ENCODE assay signal across 20 mouse cellular contexts in the genomic region with DNA sequence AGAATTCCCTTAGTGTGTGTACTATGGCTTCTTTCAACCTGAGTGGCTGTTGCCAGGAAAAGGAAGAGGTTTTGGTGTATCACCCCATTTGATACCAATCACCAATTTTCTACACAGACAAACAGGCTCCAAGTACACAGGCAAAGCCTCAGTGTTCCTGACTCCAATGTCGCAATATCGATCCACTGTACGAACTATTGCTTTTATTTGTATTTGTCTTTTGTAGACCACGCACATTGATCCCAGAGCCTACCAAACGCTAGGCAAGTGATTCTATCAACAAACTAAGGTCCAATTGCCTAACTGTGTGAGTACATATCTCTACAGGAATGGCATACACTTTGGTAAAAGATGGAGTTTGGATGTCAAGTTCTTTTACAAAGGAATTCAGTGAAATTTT. TPM values are rescaled to one million over a fixed set of nuclear protein-coding genes. Genes with fewer than 3 reads are reported as not detected.
DNase-seq lines count a peak whose midpoint lies in the region; ATAC-seq and TF ChIP-seq lines count a peak whose summit lies in the region.
"Had no signal": no experiment of that assay in that cellular context is flagged by ENCODE, and none has a peak within 500 bp of the region (broad histone marks: within the 10 kb centered on the region; RNA-seq: fewer than 3 reads in every experiment).

No protein-coding gene starts in this region.

- no peak overlapping the region for H3K4me2 ChIP-seq in liver, embryonic 11.5 days
- H3K4me2 ChIP-seq in liver, postnatal 0 days (ENCODE audit: low read depth, low read length), result no peak overlapping the region

- ATAC-seq in liver, embryonic 11.5 days (replicated peaks; ENCODE audit: low FRiP score), result no peak
- ATAC-seq in liver, postnatal 0 days, result peak; percentile 56
- ATAC-seq: activated CD4-positive, CD25-positive, alpha-beta regulatory T cell, adult 4 months; CD4-positive, CD25-positive, alpha-beta regulatory T cell, adult 4 months; Patski had no signal

- peak; percentile 99 for DNase-seq in liver, adult 2 months (ENCODE audit: extremely low read depth, low read depth, low spot score)
- no peak for DNase-seq in liver, embryonic 11.5 days (ENCODE audit: low spot score)
- no peak for DNase-seq in liver, postnatal 0 days
- DNase-seq in liver, result no peak
- DNase-seq: adrenal gland, adult 2 months; adrenal gland, adult 8-10 months; adrenal gland, postnatal 10 days; adrenal gland, postnatal 14 days; adrenal gland, postnatal 25 days; adrenal gland, postnatal 36 days; B cell, adult 2 months; cerebellum, adult 11 months; cerebellum, adult 11-12 months; cerebellum, adult 18-20 months had no signal

- WGBS in liver, adult 2 months, result 36% methylated on average over 5 of the region's 5 CpGs
- WGBS in liver, embryonic 11.5 days, result 82% methylated on average over 5 of the region's 5 CpGs
- 55% methylated on average over 5 of the region's 5 CpGs for WGBS in liver, postnatal 0 days (ENCODE audit: insufficient replicate concordance)

- no peak for TF ChIP-seq EP300 in liver, postnatal 0 days (IDR thresholded peaks at IDR 0.05; ENCODE audit: low read depth)

- no peak for TF ChIP-seq POLR2A in liver, adult 2 months (IDR thresholded peaks at IDR 0.05; ENCODE audit: extremely low read depth, insufficient read depth, low read length)

- H3K27ac ChIP-seq in liver, adult 2 months (replicated peaks; ENCODE audit: insufficient read depth, low read depth, low read length), result no peak overlapping the region
- H3K27ac ChIP-seq in liver, embryonic 11.5 days (ENCODE audit: low read depth, low read length), result no peak overlapping the region
- H3K27ac ChIP-seq in liver, postnatal 0 days (ENCODE audit: low read depth), result no peak overlapping the region

- H3K79me2 ChIP-seq in liver, adult 2 months (ENCODE audit: control insufficient read depth, insufficient read depth, low read length), result no peaks in the 10 kb centered on the region

- no peak overlapping the region for H3K9ac ChIP-seq in liver, adult 2 months (ENCODE audit: low read depth, low read length)
- no peak overlapping the region for H3K9ac ChIP-seq in liver, embryonic 11.5 days (ENCODE audit: low read depth, low read length)
- no peak overlapping the region for H3K9ac ChIP-seq in liver, postnatal 0 days (replicated peaks)

- H3K9me3 ChIP-seq in liver, embryonic 11.5 days (ENCODE audit: control insufficient read depth, low read length), result no peaks in the 10 kb centered on the region
- no peaks in the 10 kb centered on the region for H3K9me3 ChIP-seq in liver, postnatal 0 days (ENCODE audit: low read length)

- no peaks in the 10 kb centered on the region for H3K27me3 ChIP-seq in liver, adult 2 months (ENCODE audit: control insufficient read depth, insufficient read depth, low read length)
- no peaks in the 10 kb centered on the region for H3K27me3 ChIP-seq in liver, embryonic 11.5 days (replicated peaks; ENCODE audit: control insufficient read depth, insufficient read depth, low read length)
- no peaks in the 10 kb centered on the region for H3K27me3 ChIP-seq in liver, postnatal 0 days (ENCODE audit: insufficient read depth, low read length)
- H3K27me3 ChIP-seq: CH12.LX, Patski had no signal

- TF ChIP-seq CTCF in liver, adult 2 months (IDR thresholded peaks at IDR 0.05; ENCODE audit: low read depth, low read length), result no peak
- TF ChIP-seq CTCF in liver, postnatal 0 days (IDR thresholded peaks at IDR 0.05; ENCODE audit: low read depth), result no peak

- H3K36me3 ChIP-seq in liver, adult 2 months (ENCODE audit: control insufficient read depth, insufficient read depth, low read length), result no peaks in the 10 kb centered on the region
- no peaks in the 10 kb centered on the region for H3K36me3 ChIP-seq in liver, embryonic 11.5 days (ENCODE audit: control insufficient read depth, insufficient read depth, low read length)
- H3K36me3 ChIP-seq in liver, postnatal 0 days (replicated peaks; ENCODE audit: insufficient read depth, low read length), result no peaks in the 10 kb centered on the region
- H3K36me3 ChIP-seq: G1E had no signal

- no peak overlapping the region for H3K4me3 ChIP-seq in liver, adult 2 months (ENCODE audit: insufficient read depth, low read depth, low read length)
- no peak overlapping the region for H3K4me3 ChIP-seq in liver, embryonic 11.5 days (ENCODE audit: low read depth, low read length)
- no peak overlapping the region for H3K4me3 ChIP-seq in liver, postnatal 0 days (ENCODE audit: low read depth, low read length)

- no peaks in the 10 kb centered on the region for H3K4me1 ChIP-seq in liver, adult 2 months (ENCODE audit: control insufficient read depth, insufficient read depth, low read length)
- H3K4me1 ChIP-seq in liver, embryonic 11.5 days (replicated peaks; ENCODE audit: control insufficient read depth, insufficient read depth, low read length), result no peaks in the 10 kb centered on the region
- no peaks in the 10 kb centered on the region for H3K4me1 ChIP-seq in liver, postnatal 0 days (ENCODE audit: insufficient read depth)

RNA-seq across cellular contexts. Expression of a gene that starts 55.9 kb away (rescaled TPM):
- total RNA-seq in liver, adult 2 months (2014; rRNA removed), result 5.2 and 5.6 TPM in 2 replicates
- polyA plus RNA-seq in liver, adult 2 months (2012; rRNA removed), result 0.16 and 0.70 TPM in 2 replicates
- 1.9 and 2.6 TPM in 2 replicates for polyA plus RNA-seq in liver, embryonic 11.5 days (2014; fragmentation: Nextera tagmentation; extraction: Ambion mirVana)
- 2.0 and 2.3 TPM in 2 replicates for polyA plus RNA-seq in liver, postnatal 0 days (2015; fragmentation: Nextera tagmentation; extraction: Ambion mirVana)
- total RNA-seq: MEL had no signal
- polyA plus RNA-seq: G1E had no signal
